Mouse (Mus musculus): ENCODE measurements around the gene Wdr20. TPM values are rescaled to one million over a fixed set of nuclear protein-coding genes. Genes with fewer than 3 reads are reported as not detected.
"Not testable (repeated sequence)": the region's sequence is repeated elsewhere in the genome, so short reads cannot be mapped to it uniquely, and the experiment has no call there.

The Wdr20 gene
- polyA plus RNA-seq, 1 experiment from 2014 or later, result 33.5 TPM

DNA sequence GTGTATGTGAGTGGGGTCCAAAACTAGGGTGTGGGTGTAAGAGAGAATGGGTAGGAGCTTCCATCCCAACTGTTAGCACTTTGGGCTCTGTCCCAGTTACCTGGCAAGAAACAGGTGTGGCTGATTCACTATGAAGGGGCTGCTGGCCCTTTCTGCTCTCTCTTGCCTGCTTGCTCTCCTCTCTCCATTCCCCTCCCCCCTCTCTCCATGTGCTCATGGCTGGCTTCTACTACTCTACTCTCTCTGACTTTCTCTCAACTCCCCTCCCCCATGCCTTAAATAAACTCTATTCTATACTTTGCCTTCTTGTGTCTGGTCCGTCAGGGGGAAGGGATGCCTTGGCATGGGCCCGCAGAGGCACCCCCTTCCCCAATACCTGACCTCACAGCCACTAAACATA is 37.0 kb upstream of the Wdr20 start:
- WGBS, result 54% methylated on average over 2 of the region's 2 CpGs
- H3K9me3 ChIP-seq, result no peaks in the 10 kb centered on the region

DNA sequence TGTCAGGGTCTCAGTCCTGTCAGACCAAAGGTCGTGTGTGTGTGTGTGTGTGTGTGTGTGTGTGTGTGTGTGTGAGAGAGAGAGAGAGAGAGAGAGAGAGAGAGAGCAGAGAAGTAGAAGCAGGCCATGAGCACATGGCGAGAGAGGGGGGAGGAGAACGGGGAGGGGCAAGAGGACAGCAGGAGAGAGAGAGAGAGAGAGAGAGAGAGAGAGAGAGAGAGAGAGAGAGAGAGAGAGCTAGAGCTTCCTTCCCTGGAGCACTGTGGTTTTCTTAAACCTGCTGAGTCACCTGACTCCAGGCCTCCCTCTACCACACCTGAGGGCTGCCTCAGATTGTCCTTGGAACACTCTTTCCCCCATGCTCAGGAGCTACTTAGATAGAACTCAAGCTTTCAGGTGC is 36.4 kb upstream of the Wdr20 start:
- peaks cover 12% of the 10 kb centered on the region for H3K4me1 ChIP-seq
- WGBS, result 0% methylated on average over 1 of the region's 3 CpGs
- H3K27me3 ChIP-seq; H3K36me3 ChIP-seq; ATAC-seq (replicated peaks); H3K9me3 ChIP-seq; H3K27ac ChIP-seq (replicated peaks); H3K9ac ChIP-seq (replicated peaks); H3K4me3 ChIP-seq; H3K4me2 ChIP-seq (replicated peaks): not testable (repeated sequence)

More for the DNA sequence above, 37.0 kb upstream of the Wdr20 start:
- Histone ChIP-seq H3K27me3 (no peaks in the 10 kb centered on the region), H3K27ac (replicated peaks) (no peak overlapping the region), H3K9ac (replicated peaks) (no peak overlapping the region), H3K4me2 (replicated peaks) (no peak overlapping the region), H3K4me1 (peaks cover 5% of the 10 kb centered on the region), H3K36me3 (no peaks in the 10 kb centered on the region), H3K4me3 (no peak overlapping the region)
- ATAC-seq (replicated peaks), result no peak

DNA sequence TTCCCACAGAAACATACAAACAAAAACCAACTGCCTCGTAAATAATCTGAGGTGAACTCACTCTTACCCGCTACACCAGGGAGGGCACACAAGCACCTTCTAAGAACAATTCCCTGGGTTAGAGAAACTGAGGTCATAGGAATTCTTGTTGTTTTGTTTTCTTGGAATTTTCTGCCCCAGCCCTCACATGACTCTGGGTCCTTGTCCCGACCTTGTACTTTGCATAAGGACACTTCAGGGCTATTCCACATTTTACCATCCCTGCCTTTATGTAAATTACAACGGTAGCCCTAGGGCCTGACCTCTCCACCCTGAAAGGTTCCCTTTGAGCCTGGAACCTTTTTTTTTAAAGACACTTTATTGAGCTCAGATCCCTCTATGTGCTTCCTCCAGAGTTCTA is 35.2 kb upstream of the Wdr20 start, which contains the start of gene Hsp90aa1:
Hsp90aa1 (minus strand) TSS at position 173 of the 400 bp plus-strand sequence.
- 53% methylated on average over 4 of the region's 4 CpGs for WGBS
- H3K4me3 ChIP-seq, result no peak within 1 kb of the TSS
- no peak within 1 kb of the TSS for H3K9ac ChIP-seq (replicated peaks)
- no peaks in the 10 kb centered on the region for H3K27me3 ChIP-seq
- H3K9me3 ChIP-seq, result no peaks in the 10 kb centered on the region
- H3K27ac ChIP-seq (replicated peaks), result no peak within 1 kb of the TSS
- peaks cover 14% of the 10 kb centered on the region for H3K4me1 ChIP-seq
- H3K36me3 ChIP-seq, result no peaks in the 10 kb centered on the region
- ATAC-seq (replicated peaks), result no peak
- no peak within 1 kb of the TSS for H3K4me2 ChIP-seq (replicated peaks)

DNA sequence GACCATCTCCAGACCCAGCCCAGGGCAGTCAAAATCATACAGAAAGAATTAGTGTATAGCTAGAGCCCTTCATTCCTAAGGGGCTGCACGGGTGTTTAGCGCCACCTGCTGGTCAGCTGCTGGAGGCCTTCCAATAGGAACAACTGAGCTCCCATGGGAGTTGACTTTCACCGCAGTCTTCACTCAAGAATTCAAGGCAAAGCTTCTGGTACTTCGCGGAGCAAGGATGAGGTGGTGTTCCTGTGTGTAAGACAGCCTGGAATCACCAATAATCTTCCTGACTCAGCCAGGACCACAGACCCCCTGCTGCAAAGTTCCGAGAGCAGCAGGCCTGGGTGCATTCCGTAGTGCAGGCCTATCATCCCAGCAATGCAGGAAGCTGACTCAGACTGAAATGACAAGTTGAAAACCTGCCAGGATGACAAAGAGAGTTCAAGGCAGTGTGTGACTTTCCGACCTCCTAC is 34.7 kb upstream of the Wdr20 start:
- H3K27ac ChIP-seq (replicated peaks), result no peak overlapping the region
- no peak overlapping the region for H3K4me2 ChIP-seq (replicated peaks)
- peak; percentile 74 for ATAC-seq (replicated peaks)
- no peaks in the 10 kb centered on the region for H3K36me3 ChIP-seq
- no peak overlapping the region for H3K9ac ChIP-seq (replicated peaks)
- WGBS, result 34% methylated on average over 8 of the region's 8 CpGs
- H3K4me3 ChIP-seq, result no peak overlapping the region
- H3K4me1 ChIP-seq, result peaks cover 14% of the 10 kb centered on the region
- H3K27me3 ChIP-seq, result no peaks in the 10 kb centered on the region
- no peaks in the 10 kb centered on the region for H3K9me3 ChIP-seq

DNA sequence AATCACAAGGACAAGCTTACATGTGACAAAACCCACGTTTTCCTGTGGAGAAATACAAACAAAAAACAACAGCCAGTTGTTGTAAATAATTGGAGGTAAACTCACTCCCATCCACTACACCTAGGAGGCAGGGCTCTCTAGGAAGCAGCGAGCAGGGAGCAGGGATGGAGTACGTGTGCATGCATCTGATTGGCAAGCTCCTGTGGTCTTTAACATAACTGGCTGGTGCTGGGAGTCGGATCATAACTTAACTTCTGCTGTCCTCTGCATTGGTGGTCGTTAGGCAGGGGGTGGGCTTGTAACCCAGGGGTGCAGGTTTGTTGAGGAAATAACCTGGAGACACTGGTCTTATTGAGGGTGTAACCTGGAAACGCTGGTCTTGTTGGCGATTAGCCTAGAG is 34.1 kb upstream of the Wdr20 start:
- Histone ChIP-seq H3K27ac (replicated peaks) (no peak overlapping the region), H3K4me3 (no peak overlapping the region), H3K27me3 (no peaks in the 10 kb centered on the region), H3K9ac (replicated peaks) (no peak overlapping the region), H3K36me3 (no peaks in the 10 kb centered on the region), H3K4me1 (peaks cover 14% of the 10 kb centered on the region), H3K4me2 (replicated peaks) (no peak overlapping the region), H3K9me3 (no peaks in the 10 kb centered on the region)
- 75% methylated on average over 7 of the region's 7 CpGs for WGBS
- ATAC-seq (replicated peaks), result no peak

DNA sequence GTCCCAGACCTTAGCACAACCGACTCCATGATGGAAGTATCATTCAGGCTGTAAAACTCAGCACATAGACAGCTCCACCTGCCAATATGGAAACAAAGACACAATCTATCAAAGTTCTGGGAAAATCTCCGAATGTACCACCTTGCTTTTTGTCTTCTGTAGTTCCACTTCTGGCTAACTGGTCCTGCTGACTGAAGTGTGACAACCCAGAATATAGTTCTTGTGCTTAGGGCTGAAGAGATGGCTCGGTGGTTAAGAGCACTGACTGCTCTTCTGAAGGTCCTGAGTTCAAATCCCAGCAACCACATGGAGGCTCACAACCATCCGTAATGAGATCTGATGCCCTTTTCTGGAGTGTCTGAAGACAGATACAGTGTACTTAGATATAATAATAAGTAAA is 32.3 kb upstream of the Wdr20 start:
- ATAC-seq (replicated peaks); H3K4me2 ChIP-seq (replicated peaks); H3K36me3 ChIP-seq; H3K27me3 ChIP-seq; H3K9ac ChIP-seq (replicated peaks); H3K9me3 ChIP-seq; H3K4me3 ChIP-seq; H3K27ac ChIP-seq (replicated peaks): not testable (repeated sequence)
- 91% methylated on average over 4 of the region's 4 CpGs for WGBS
- peaks cover 14% of the 10 kb centered on the region for H3K4me1 ChIP-seq

DNA sequence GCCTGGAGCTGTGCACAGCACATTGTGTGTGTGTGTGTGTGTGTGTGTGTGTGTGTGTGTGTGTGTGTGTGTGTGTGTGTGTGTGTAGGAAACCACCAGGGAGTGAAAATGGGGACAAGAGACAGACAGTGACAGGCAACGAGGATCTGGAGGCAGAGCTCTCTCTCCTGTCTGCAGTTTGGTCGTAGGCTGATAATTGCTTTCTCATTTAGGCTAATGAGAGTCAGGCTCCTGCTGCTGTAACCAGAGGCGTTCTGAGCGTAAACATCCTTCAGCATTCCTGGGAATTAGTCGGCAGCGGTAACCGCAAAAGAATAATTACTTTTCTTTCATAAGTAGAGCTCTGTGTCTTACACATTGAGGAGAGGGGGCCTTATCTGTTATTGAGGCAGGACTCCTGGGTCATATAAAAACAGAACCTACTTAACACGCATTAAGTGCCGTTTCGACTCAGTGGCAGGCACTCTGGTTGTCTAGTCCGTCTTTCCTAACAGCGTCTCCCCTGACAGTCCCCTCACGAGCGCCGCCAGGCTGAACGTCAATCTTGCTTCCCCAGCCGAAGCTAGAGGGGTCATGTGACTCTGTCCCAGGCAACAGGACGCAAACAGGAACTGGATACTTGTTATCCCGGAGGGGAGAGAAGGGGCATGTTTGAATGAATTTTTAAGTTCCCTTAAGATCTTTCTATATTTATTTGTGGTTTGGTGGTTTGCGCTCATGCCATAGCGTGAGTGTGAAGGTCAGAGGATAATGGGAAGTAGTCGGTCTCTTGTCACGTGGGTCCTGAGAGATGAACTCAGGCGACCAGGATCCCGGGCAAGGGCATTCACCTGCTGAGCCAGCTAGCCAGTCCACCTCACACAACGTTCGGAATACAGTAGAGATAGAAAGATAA is 31.2 kb upstream of the Wdr20 start:
- peak overlapping the region; percentile 27; the same call in 1 of the 2 replicates for H3K27ac ChIP-seq (replicated peaks)
- peak; percentile 65 for ATAC-seq (replicated peaks)
- 1% methylated on average over 27 of the region's 27 CpGs for WGBS
- peak overlapping the region; percentile 36 for H3K4me3 ChIP-seq
- H3K27me3 ChIP-seq, result no peaks in the 10 kb centered on the region
- no peaks in the 10 kb centered on the region for H3K36me3 ChIP-seq
- H3K4me1 ChIP-seq, result peaks cover 14% of the 10 kb centered on the region
- H3K9me3 ChIP-seq, result no peaks in the 10 kb centered on the region
- H3K4me2 ChIP-seq (replicated peaks), result peak overlapping the region; percentile 49
- 0 out of 2 replicates have a peak overlapping the region, but pooled peaks have one; percentile 25 for H3K9ac ChIP-seq (replicated peaks)

DNA sequence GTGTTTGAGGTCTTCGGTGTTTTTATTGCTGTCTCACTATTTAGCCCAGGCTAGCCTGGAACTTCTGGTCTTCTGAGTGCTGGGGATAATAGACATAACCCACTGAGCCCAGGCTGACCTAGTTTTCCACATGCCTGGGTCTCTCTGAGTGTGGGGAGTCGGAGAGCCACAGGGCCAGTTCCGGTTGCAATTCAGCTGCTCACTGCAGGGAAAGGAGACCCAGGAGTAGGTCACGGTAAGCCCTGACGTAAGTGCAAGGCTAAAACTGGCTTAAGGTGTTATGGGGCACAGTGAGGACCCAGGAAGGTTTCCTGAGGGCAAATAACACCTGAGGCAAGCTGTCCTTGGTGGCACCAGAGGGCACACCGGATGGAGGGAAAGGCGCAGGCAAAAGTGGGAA is 30.3 kb upstream of the Wdr20 start:
- Histone ChIP-seq H3K27ac (replicated peaks) (no peak overlapping the region), H3K4me3 (no peak overlapping the region), H3K27me3 (no peaks in the 10 kb centered on the region), H3K4me1 (peaks cover 14% of the 10 kb centered on the region), H3K9me3 (no peaks in the 10 kb centered on the region), H3K4me2 (replicated peaks) (no peak overlapping the region), H3K9ac (replicated peaks) (no peak overlapping the region), H3K36me3 (no peaks in the 10 kb centered on the region)
- no peak for ATAC-seq (replicated peaks)
- 89% methylated on average over 7 of the region's 7 CpGs for WGBS

DNA sequence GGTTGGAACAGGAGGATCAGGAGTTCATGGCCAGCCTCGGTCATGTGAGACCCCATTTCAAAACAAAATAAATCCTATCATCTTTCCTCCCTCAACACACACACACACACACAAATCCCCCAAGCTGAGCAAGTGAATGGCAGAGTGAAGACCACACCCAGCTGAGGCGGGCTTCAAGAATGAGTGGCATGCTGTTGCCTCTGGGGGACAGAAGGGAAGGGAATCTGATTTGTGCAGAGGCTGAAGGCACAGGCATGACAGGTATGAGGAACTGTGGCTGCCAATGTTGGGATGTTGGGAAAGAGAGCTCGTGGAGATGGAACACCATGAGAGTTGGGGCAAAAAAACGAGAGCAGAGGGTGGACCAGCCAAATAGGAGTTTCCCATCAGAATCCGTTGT is 26.5 kb upstream of the Wdr20 start:
- H3K4me1 ChIP-seq, result peaks cover 8% of the 10 kb centered on the region
- H3K9me3 ChIP-seq, result 0 out of 2 replicates have a peak, but pooled peaks cover 3% of the 10 kb centered on the region
- no peaks in the 10 kb centered on the region for H3K27me3 ChIP-seq
- no peak overlapping the region for H3K4me2 ChIP-seq (replicated peaks)
- no peak for ATAC-seq (replicated peaks)
- no peak overlapping the region for H3K4me3 ChIP-seq
- H3K9ac ChIP-seq (replicated peaks), result no peak overlapping the region
- 69% methylated on average over 5 of the region's 5 CpGs for WGBS
- H3K36me3 ChIP-seq, result no peaks in the 10 kb centered on the region
- H3K27ac ChIP-seq (replicated peaks), result no peak overlapping the region

DNA sequence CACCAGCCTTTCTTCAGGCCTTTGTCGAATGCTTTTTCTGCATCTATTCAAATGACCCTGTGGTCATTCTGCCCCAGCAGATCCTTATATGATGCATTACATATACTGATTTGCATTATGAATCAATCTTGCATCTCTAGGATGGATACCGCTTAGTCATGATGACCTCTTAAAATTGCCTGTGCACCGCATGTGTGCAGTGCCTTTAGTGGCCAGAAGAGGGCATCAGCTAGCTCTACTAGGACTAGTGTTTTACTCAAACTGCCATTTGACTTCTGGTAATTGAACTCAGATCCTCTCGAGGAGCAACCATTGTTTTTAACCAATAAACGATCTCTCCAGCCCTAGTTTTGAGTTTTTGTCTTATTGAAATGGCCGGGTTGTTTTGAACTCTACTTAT is 24.0 kb upstream of the Wdr20 start:
- H3K4me3 ChIP-seq, result no peak overlapping the region
- H3K4me2 ChIP-seq (replicated peaks), result no peak overlapping the region
- no peaks in the 10 kb centered on the region for H3K36me3 ChIP-seq
- no peaks in the 10 kb centered on the region for H3K27me3 ChIP-seq
- no peak overlapping the region for H3K27ac ChIP-seq (replicated peaks)
- H3K9me3 ChIP-seq, result 0 out of 2 replicates have a peak, but pooled peaks cover 3% of the 10 kb centered on the region
- no peak for ATAC-seq (replicated peaks)
- no peaks in the 10 kb centered on the region for H3K4me1 ChIP-seq
- no peak overlapping the region for H3K9ac ChIP-seq (replicated peaks)
- 92% methylated on average over 6 of the region's 6 CpGs for WGBS

DNA sequence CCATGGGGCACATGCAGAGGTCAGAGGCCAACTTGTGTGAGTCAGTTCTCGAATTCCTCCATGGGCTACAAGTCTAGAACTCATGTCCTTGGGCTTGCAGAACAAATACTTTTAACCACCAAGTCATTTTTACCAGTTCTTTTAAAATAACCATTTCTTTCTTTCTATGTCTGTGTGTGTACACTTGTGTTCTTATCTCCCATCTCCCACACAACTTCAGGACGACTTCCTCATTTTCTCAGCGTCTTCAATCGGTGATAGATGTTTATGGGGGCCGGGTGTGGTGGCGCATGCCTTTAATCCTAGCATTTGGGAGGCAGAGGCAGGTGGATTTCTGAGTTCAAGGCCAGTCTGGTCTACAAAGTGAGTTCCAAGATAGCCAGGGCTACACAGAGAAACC is 23.5 kb upstream of the Wdr20 start:
- ATAC-seq (replicated peaks), result no peak

DNA sequence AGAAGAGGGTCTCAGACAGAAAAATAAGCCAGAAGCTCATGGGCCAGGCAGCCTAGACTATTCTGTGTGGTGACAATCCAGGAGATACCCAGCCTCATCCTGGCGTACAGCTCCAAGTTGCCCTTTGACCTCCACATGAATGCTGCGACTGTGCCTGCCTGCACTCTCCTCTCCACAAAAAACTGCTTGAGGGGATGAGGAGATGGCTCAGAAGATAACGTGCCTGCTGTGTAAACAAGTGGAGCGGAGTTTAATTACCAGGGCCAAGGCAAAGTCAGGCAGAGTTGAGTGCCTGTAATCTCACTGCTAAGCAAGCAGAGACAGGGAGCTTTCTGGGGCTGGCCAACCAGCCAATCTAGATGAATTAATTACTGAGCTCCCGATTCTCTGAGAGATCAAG is 21.7 kb upstream of the Wdr20 start:
- no peak overlapping the region for H3K27ac ChIP-seq (replicated peaks)
- ATAC-seq (replicated peaks), result no peak
- H3K9ac ChIP-seq (replicated peaks), result no peak overlapping the region
- no peak overlapping the region for H3K4me2 ChIP-seq (replicated peaks)
- H3K27me3 ChIP-seq, result no peaks in the 10 kb centered on the region
- no peaks in the 10 kb centered on the region for H3K36me3 ChIP-seq
- H3K4me3 ChIP-seq, result no peak overlapping the region
- no peaks in the 10 kb centered on the region for H3K4me1 ChIP-seq
- 37% methylated on average over 5 of the region's 5 CpGs for WGBS
- H3K9me3 ChIP-seq, result 0 out of 2 replicates have a peak, but pooled peaks cover 3% of the 10 kb centered on the region

More for the DNA sequence above, 23.5 kb upstream of the Wdr20 start:
- Histone ChIP-seq H3K36me3 (no peaks in the 10 kb centered on the region), H3K27ac (replicated peaks) (no peak overlapping the region), H3K4me2 (replicated peaks) (no peak overlapping the region), H3K27me3 (no peaks in the 10 kb centered on the region), H3K4me1 (no peaks in the 10 kb centered on the region), H3K9me3 (0 out of 2 replicates have a peak, but pooled peaks cover 3% of the 10 kb centered on the region), H3K4me3 (no peak overlapping the region), H3K9ac (replicated peaks) (no peak overlapping the region)
- 91% methylated on average over 6 of the region's 6 CpGs for WGBS

Measured in forebrain, embryonic 15.5 days (tissue).